Mouse (Mus musculus) neural tube, embryonic 14.5 days (tissue): ENCODE data around the gene Ubap2. TPM values are rescaled to one million over a fixed set of nuclear protein-coding genes. Genes with fewer than 3 reads are reported as not detected.

Experiments used
- ATAC-seq: fragments of 200-750 bp; cut with Nextera tagmentation; 2 replicates; pipeline ENCODE4 v1.8.0; 2017; ENCODE audit warnings: low read depth, mild to moderate bottlenecking, moderate TSS enrichment, moderate library complexity
- H3K27ac ChIP-seq: fragments of 300-500 bp; sonication (generic); 2 replicates; pipeline ENCODE4 v1.5.1; 2014; ENCODE audit warnings: low read depth, mild to moderate bottlenecking, control low read depth, low read length, moderate library complexity, mixed read lengths
- H3K27me3 ChIP-seq: fragments of 300-500 bp; sonication (generic); 2 replicates; pipeline ENCODE4 v1.6.1; 2014; ENCODE audit warnings: low read length; ENCODE audit not compliant: control insufficient read depth, insufficient read depth
- H3K36me3 ChIP-seq: fragments of 300-500 bp; sonication (generic); 2 replicates; pipeline ENCODE4 v1.6.1; 2014; ENCODE audit warnings: low read length, mixed read lengths; ENCODE audit not compliant: control insufficient read depth, insufficient read depth
- H3K4me1 ChIP-seq: fragments of 300-500 bp; sonication (generic); 2 replicates; pipeline ENCODE4 v1.6.1; 2014; ENCODE audit warnings: low read length; ENCODE audit not compliant: control insufficient read depth, insufficient read depth
- H3K4me2 ChIP-seq: fragments of 300-500 bp; sonication (generic); 2 replicates; pipeline ENCODE4 v1.6.1; 2014; ENCODE audit warnings: mild to moderate bottlenecking, low read depth, low read length, control low read depth
- H3K4me3 ChIP-seq: fragments of 300-500 bp; sonication (generic); 2 replicates; pipeline ENCODE4 v1.5.1; 2014; ENCODE audit warnings: low read depth, low read length, control low read depth, mixed read lengths
- H3K9ac ChIP-seq: fragments of 300-500 bp; sonication (generic); replicated peaks from 2 replicates; pipeline ENCODE4 v1.6.1; 2014; ENCODE audit warnings: low read depth, mild to moderate bottlenecking, control low read depth, low read length, mixed read lengths
- H3K9me3 ChIP-seq: fragments of 300-500 bp; sonication (generic); 2 replicates; pipeline ENCODE4 v1.6.1; 2016; ENCODE audit warnings: low read length; ENCODE audit not compliant: control insufficient read depth
- WGBS: fragments of 180-500 bp; shearing (Covaris S2); extraction: QIAGEN DNeasy Blood & Tissue Kit; methylation state at CpG from one replicate; pipeline ENCODE4 v1.1.7; 2014; 5-methylcytosine and 5-hydroxymethylcytosine counted together
- polyA plus RNA-seq: library from polyadenylated mRNA; unstranded; fragments of >200 nt; fragmentation: Nextera tagmentation; extraction: Ambion mirVana; gene quantifications from 2 replicates; pipeline ENCODE4 v1.2.1, GENCODE M21; 2014

Gene Ubap2
- polyA plus RNA-seq, 1 experiment from 2014 or later, result 41.2 TPM

- peaks cover 5% of the 10 kb centered on the region; the same call in 1 of the 2 replicates for H3K36me3 ChIP-seq
- H3K27me3 ChIP-seq, result no peaks in the 10 kb centered on the region
- no peak overlapping the region for H3K27ac ChIP-seq
- no peak overlapping the region for H3K4me3 ChIP-seq
- no peak overlapping the region for H3K9ac ChIP-seq
- no peaks in the 10 kb centered on the region for H3K9me3 ChIP-seq
- no peaks in the 10 kb centered on the region for H3K4me1 ChIP-seq
- no peak overlapping the region for H3K4me2 ChIP-seq
- ATAC-seq, result no peak
- WGBS, result 97% methylated on average over 2 of the region's 2 CpGs
Observed at GRCm38 (mm10) chr4:41245408-41245807, 29.5 kb downstream of the Ubap2 start.

- Histone ChIP-seq H3K27me3 (no peaks in the 10 kb centered on the region), H3K4me2 (no peak overlapping the region), H3K4me3 (no peak overlapping the region), H3K36me3 (no peaks in the 10 kb centered on the region; the same call in 1 of the 2 replicates), H3K27ac (no peak overlapping the region), H3K4me1 (no peaks in the 10 kb centered on the region), H3K9me3 (no peaks in the 10 kb centered on the region), H3K9ac (no peak overlapping the region)
- WGBS, result 81% methylated on average over 3 of the region's 3 CpGs
- no peak for ATAC-seq
Observed at GRCm38 (mm10) chr4:41240916-41241315, 34.0 kb downstream of the Ubap2 start.

GRCm38 (mm10) chr4:41235621-41236020 is 39.3 kb downstream of the Ubap2 start:
- 93% methylated on average over 5 of the region's 5 CpGs for WGBS
- Histone ChIP-seq H3K27me3 (no peaks in the 10 kb centered on the region), H3K9ac (no peak overlapping the region), H3K9me3 (no peaks in the 10 kb centered on the region), H3K4me2 (no peak overlapping the region), H3K4me1 (no peaks in the 10 kb centered on the region), H3K4me3 (no peak overlapping the region), H3K27ac (no peak overlapping the region), H3K36me3 (peaks cover 11% of the 10 kb centered on the region)
- no peak for ATAC-seq

- no peak for ATAC-seq
- Histone ChIP-seq H3K4me1 (no peaks in the 10 kb centered on the region), H3K27me3 (no peaks in the 10 kb centered on the region), H3K27ac (no peak overlapping the region), H3K36me3 (peaks cover 20% of the 10 kb centered on the region; the same call in 1 of the 2 replicates), H3K9ac (no peak overlapping the region), H3K4me2 (no peak overlapping the region), H3K4me3 (no peak overlapping the region), H3K9me3 (no peaks in the 10 kb centered on the region)
- WGBS, result 90% methylated on average over 3 of the region's 3 CpGs
Observed at GRCm38 (mm10) chr4:41226351-41226750, 48.6 kb downstream of the Ubap2 start.

GRCm38 (mm10) chr4:41225412-41225811 is 49.5 kb downstream of the Ubap2 start:
- Histone ChIP-seq H3K9ac (no peak overlapping the region), H3K4me1 (no peaks in the 10 kb centered on the region), H3K36me3 (peaks cover 29% of the 10 kb centered on the region; the same call in 1 of the 2 replicates), H3K4me3 (no peak overlapping the region), H3K9me3 (no peaks in the 10 kb centered on the region), H3K27ac (no peak overlapping the region), H3K4me2 (no peak overlapping the region), H3K27me3 (no peaks in the 10 kb centered on the region)
- WGBS, result 79% methylated on average over 1 of the region's 1 CpGs
- no peak for ATAC-seq

GRCm38 (mm10) chr4:41208050-41208449 is 66.9 kb downstream of the Ubap2 start:
- WGBS, result 91% methylated on average over 4 of the region's 4 CpGs
- Histone ChIP-seq H3K27me3 (no peaks in the 10 kb centered on the region), H3K36me3 (peaks cover 74% of the 10 kb centered on the region), H3K4me3 (no peak overlapping the region), H3K9ac (no peak overlapping the region), H3K4me1 (no peaks in the 10 kb centered on the region), H3K27ac (no peak overlapping the region), H3K9me3 (no peaks in the 10 kb centered on the region), H3K4me2 (no peak overlapping the region)
- no peak for ATAC-seq

GRCm38 (mm10) chr4:41205751-41206150 is 69.2 kb downstream of the Ubap2 start:
- Histone ChIP-seq H3K4me2 (no peak overlapping the region), H3K4me1 (no peaks in the 10 kb centered on the region), H3K27ac (no peak overlapping the region), H3K36me3 (peaks cover 88% of the 10 kb centered on the region), H3K27me3 (no peaks in the 10 kb centered on the region), H3K4me3 (no peak overlapping the region), H3K9ac (no peak overlapping the region), H3K9me3 (no peaks in the 10 kb centered on the region)
- WGBS, result 90% methylated on average over 8 of the region's 8 CpGs
- no peak for ATAC-seq

- Histone ChIP-seq H3K4me3 (no peak overlapping the region), H3K36me3 (peaks cover 89% of the 10 kb centered on the region), H3K27ac (no peak overlapping the region), H3K4me1 (no peaks in the 10 kb centered on the region), H3K9ac (no peak overlapping the region), H3K27me3 (no peaks in the 10 kb centered on the region), H3K9me3 (no peaks in the 10 kb centered on the region), H3K4me2 (no peak overlapping the region)
- WGBS, result 96% methylated on average over 8 of the region's 8 CpGs
- ATAC-seq, result no peak
Observed at GRCm38 (mm10) chr4:41202135-41202534, 72.8 kb downstream of the Ubap2 start.

- no peak overlapping the region for H3K9ac ChIP-seq
- H3K36me3 ChIP-seq, result peaks cover 81% of the 10 kb centered on the region
- WGBS, result 71% methylated on average over 3 of the region's 3 CpGs
- H3K4me3 ChIP-seq, result no peak overlapping the region
- H3K4me2 ChIP-seq, result no peak overlapping the region
- H3K27me3 ChIP-seq, result no peaks in the 10 kb centered on the region
- ATAC-seq, result peak; percentile 60; the same call in 1 of the 2 replicates
- no peak overlapping the region for H3K27ac ChIP-seq
- no peaks in the 10 kb centered on the region for H3K4me1 ChIP-seq
- no peaks in the 10 kb centered on the region for H3K9me3 ChIP-seq
Observed at GRCm38 (mm10) chr4:41196861-41197610, 77.9 kb downstream of the Ubap2 start.
